Mouse (Mus musculus): Measurements from ENCODE around the gene Hspa12a.

The Hspa12a gene

GRCm38 (mm10) chr19:58860255-58861173 is 82.9 kb downstream of the Hspa12a start:
- DNase-seq (ENCODE audit: inconsistent ontology term) = peak; percentile 88

- DNase-seq (ENCODE audit: inconsistent ontology term) = no peak
Observed at GRCm38 (mm10) chr19:58859831-58860254, 83.6 kb downstream of the Hspa12a start.

GRCm38 (mm10) chr19:58859357-58859756 is 84.1 kb downstream of the Hspa12a start:
- DNase-seq (ENCODE audit: inconsistent ontology term) = no peak

- no peak for DNase-seq (ENCODE audit: inconsistent ontology term)
Observed at GRCm38 (mm10) chr19:58856129-58856855, 87.2 kb downstream of the Hspa12a start.

GRCm38 (mm10) chr19:58854899-58855298 is 88.6 kb downstream of the Hspa12a start:
- no peak for DNase-seq (ENCODE audit: inconsistent ontology term)

- no peak for DNase-seq (ENCODE audit: inconsistent ontology term)
Observed at GRCm38 (mm10) chr19:58853036-58853735, 90.3 kb downstream of the Hspa12a start.

GRCm38 (mm10) chr19:58850719-58851466 is 92.6 kb downstream of the Hspa12a start:
- no peak for DNase-seq (ENCODE audit: inconsistent ontology term)

- peak; percentile 45 for DNase-seq (ENCODE audit: inconsistent ontology term)
Observed at GRCm38 (mm10) chr19:58849333-58850131, 93.9 kb downstream of the Hspa12a start.

GRCm38 (mm10) chr19:58843606-58844005 is 99.8 kb downstream of the Hspa12a start:
- DNase-seq (ENCODE audit: inconsistent ontology term) = no peak

GRCm38 (mm10) chr19:58840721-58841271 is 102.7 kb downstream of the Hspa12a start:
- no peak for DNase-seq (ENCODE audit: inconsistent ontology term)

- DNase-seq (ENCODE audit: inconsistent ontology term) = peak; percentile 55
Observed at GRCm38 (mm10) chr19:58839806-58840205, 103.6 kb downstream of the Hspa12a start.

GRCm38 (mm10) chr19:58839345-58839744 is 104.1 kb downstream of the Hspa12a start:
- peak; percentile 8 for DNase-seq (ENCODE audit: inconsistent ontology term)

- peak; percentile 31 for DNase-seq (ENCODE audit: inconsistent ontology term)
Observed at GRCm38 (mm10) chr19:58838706-58839105, 104.7 kb downstream of the Hspa12a start.

- no peak for DNase-seq (ENCODE audit: inconsistent ontology term)
Observed at GRCm38 (mm10) chr19:58833639-58834180, 109.7 kb downstream of the Hspa12a start.

GRCm38 (mm10) chr19:58832988-58833387 is 110.5 kb downstream of the Hspa12a start:
- DNase-seq (ENCODE audit: inconsistent ontology term) = no peak

- no peak for DNase-seq (ENCODE audit: inconsistent ontology term)
Observed at GRCm38 (mm10) chr19:58831280-58831922, 112.1 kb downstream of the Hspa12a start.

- no peak for DNase-seq (ENCODE audit: inconsistent ontology term)
Observed at GRCm38 (mm10) chr19:58830182-58830581, 113.3 kb downstream of the Hspa12a start.

GRCm38 (mm10) chr19:58829575-58829974 is 113.9 kb downstream of the Hspa12a start:
- peak; percentile 51 for DNase-seq (ENCODE audit: inconsistent ontology term)

GRCm38 (mm10) chr19:58827656-58828055 is 115.8 kb downstream of the Hspa12a start:
- DNase-seq (ENCODE audit: inconsistent ontology term) = no peak

Data from Muller cell, postnatal 12 days (primary cell).